Mouse (Mus musculus) E14TG2a.4 (cell line): ENCODE measurements at regions not wholly inside any gene's neighbourhood (a gene's known extent, or its start where the extent isn't known, plus 50 kb on each side); places are given as distances from the start of the nearest gene placed in this dataset.

Source experiments
- H3K27me3 ChIP-seq: 2 replicates; pipeline ENCODE4 v1.6.1; 2014; ENCODE audit warnings: low read length, control low read depth; ENCODE audit not compliant: insufficient read depth
- H3K36me3 ChIP-seq: 2 replicates; pipeline ENCODE4 v1.6.1; 2014; ENCODE audit warnings: low read length, control low read depth; ENCODE audit not compliant: insufficient read depth
- H3K4me1 ChIP-seq: replicated peaks from 2 replicates; pipeline ENCODE4 v1.6.1; 2014; ENCODE audit warnings: low read depth, low read length, control low read depth
- H3K4me3 ChIP-seq: replicated peaks from 2 replicates; pipeline ENCODE4 v1.5.1; 2014; ENCODE audit warnings: mild to moderate bottlenecking, low read length
- H3K9me3 ChIP-seq: 2 replicates; pipeline ENCODE4 v1.6.1; 2014; ENCODE audit warnings: low read length, control low read depth
- CTCF ChIP-seq: conservative IDR thresholded peaks from 2 replicates; pipeline ENCODE4 v1.5.1; 2014; ENCODE audit warnings: low read length
- POU5F1 ChIP-seq: IDR thresholded peaks from 2 replicates; pipeline ENCODE4 v1.6.1; 2014; ENCODE audit warnings: low read length, borderline replicate concordance

GRCm38 (mm10) chr2:57934062-57934822, 63.4 kb upstream of the Galnt5 start:
- H3K4me1 ChIP-seq: no peaks in the 10 kb centered on the region
- no peak overlapping the region for H3K4me3 ChIP-seq
- no peak for TF ChIP-seq POU5F1
- peak; percentile 59 for TF ChIP-seq CTCF
- H3K9me3 ChIP-seq: no peaks in the 10 kb centered on the region
- no peaks in the 10 kb centered on the region for H3K36me3 ChIP-seq
- no peaks in the 10 kb centered on the region for H3K27me3 ChIP-seq
